Mouse (Mus musculus) thymus, adult 2 months (tissue): ENCODE data around the gene Fam20b.

ENCODE experiments used
- CTCF ChIP-seq: fragments of 200-500 bp; IDR thresholded peaks from 2 replicates; pipeline ENCODE4 v1.5.1; 2012; ENCODE audit warnings: mild to moderate bottlenecking, control low read depth, low read length, moderate library complexity, borderline replicate concordance; ENCODE audit not compliant: control insufficient read depth, poor library complexity, insufficient read depth; ENCODE audit errors: extremely low read depth
- POLR2A ChIP-seq: fragments of 200-500 bp; IDR thresholded peaks from 2 replicates; pipeline ENCODE4 v1.6.1; 2012; ENCODE audit warnings: mild to moderate bottlenecking, low read length, control low read depth, moderate library complexity; ENCODE audit not compliant: control insufficient read depth, poor library complexity, insufficient read depth; ENCODE audit errors: extremely low read depth

- TF ChIP-seq CTCF: no peak
- TF ChIP-seq POLR2A: no peak
Measured at GRCm38 (mm10) chr1:156668602-156669001, 50.3 kb downstream of the Fam20b start.
